Mouse (Mus musculus): ENCODE results near the gene Tmem144. TPM values are rescaled to one million over a fixed set of nuclear protein-coding genes. Genes with fewer than 3 reads are reported as not detected.

The Tmem144 gene
- polyA plus RNA-seq (2014; fragmentation: Illumina TruSeq; extraction: RNeasy Lipid Tissue Mini Kit (QIAGEN cat#74804); ENCODE audit: low read depth, low replicate concordance): 8.7 TPM

DNA sequence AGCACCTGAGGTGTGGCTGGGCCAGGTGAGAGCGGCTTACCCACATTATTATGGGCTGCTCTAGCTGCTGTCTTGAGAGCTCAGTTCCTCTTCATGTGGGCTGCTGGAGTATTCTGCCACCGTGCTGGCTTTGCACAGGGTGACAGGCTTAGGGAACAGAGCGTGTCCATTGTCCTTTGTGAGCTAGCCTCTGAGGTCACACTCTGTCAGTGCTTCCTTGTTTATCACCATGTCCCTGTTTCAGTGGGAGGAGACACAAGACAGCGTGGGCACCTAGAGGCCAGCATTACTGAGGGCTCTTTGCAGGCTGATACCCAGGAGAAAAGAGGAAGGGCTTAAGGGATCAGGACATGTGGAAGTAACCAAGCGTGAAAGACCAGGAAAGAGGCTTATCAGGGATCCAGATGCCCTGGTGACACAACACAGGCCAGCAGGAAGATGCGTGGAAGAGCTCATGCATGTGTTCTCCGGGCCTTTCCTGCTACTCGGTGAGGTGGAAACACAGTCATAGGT, at the start of gene Tmem144:
TSS of gene Tmem144 (minus strand) at position 120 of the 513 bp plus-strand sequence.

GRCm38 (mm10) chr3:79884305-79884704, 31.7 kb upstream of the Tmem144 start, which contains the start of gene Fam198b:
Gene Fam198b (plus strand): TSS chr3:79884533.

Other genes starting within 250 kb of the Tmem144 start
- gene 4930579G24Rik, start 223.7 kb downstream of the Tmem144 start, polyA plus RNA-seq (2014; fragmentation: Illumina TruSeq; extraction: RNeasy Lipid Tissue Mini Kit (QIAGEN cat#74804); ENCODE audit: low read depth, low replicate concordance): 3.7 TPM
- 169 TPM for gene Etfdh, start 223.3 kb downstream of the Tmem144 start, polyA plus RNA-seq (2014; fragmentation: Illumina TruSeq; extraction: RNeasy Lipid Tissue Mini Kit (QIAGEN cat#74804); ENCODE audit: low read depth, low replicate concordance)
- gene Rxfp1, start 114.9 kb downstream of the Tmem144 start, polyA plus RNA-seq (2014; fragmentation: Illumina TruSeq; extraction: RNeasy Lipid Tissue Mini Kit (QIAGEN cat#74804); ENCODE audit: low read depth, low replicate concordance): 0.09 TPM
- gene Fam198b, start 31.8 kb upstream of the Tmem144 start, polyA plus RNA-seq (2014; fragmentation: Illumina TruSeq; extraction: RNeasy Lipid Tissue Mini Kit (QIAGEN cat#74804); ENCODE audit: low read depth, low replicate concordance): 24.1 TPM